Mouse (Mus musculus): Measurements from ENCODE around the gene Zfp292.

- no peak for TF ChIP-seq POLR2A (IDR thresholded peaks at IDR 0.05; ENCODE audit: extremely low read depth, insufficient read depth, low read length)
- TF ChIP-seq CTCF (IDR thresholded peaks at IDR 0.05; ENCODE audit: low read depth, low read length) = no peak
Observed at GRCm38 (mm10) chr4:34796294-34796693, 86.5 kb downstream of the Zfp292 start.
